Mouse (Mus musculus): ENCODE results near the gene Kat5.
A peak's percentile ranks its signal among the peaks of the same experiment; 100 is the strongest.

Kat5 gene

DNA sequence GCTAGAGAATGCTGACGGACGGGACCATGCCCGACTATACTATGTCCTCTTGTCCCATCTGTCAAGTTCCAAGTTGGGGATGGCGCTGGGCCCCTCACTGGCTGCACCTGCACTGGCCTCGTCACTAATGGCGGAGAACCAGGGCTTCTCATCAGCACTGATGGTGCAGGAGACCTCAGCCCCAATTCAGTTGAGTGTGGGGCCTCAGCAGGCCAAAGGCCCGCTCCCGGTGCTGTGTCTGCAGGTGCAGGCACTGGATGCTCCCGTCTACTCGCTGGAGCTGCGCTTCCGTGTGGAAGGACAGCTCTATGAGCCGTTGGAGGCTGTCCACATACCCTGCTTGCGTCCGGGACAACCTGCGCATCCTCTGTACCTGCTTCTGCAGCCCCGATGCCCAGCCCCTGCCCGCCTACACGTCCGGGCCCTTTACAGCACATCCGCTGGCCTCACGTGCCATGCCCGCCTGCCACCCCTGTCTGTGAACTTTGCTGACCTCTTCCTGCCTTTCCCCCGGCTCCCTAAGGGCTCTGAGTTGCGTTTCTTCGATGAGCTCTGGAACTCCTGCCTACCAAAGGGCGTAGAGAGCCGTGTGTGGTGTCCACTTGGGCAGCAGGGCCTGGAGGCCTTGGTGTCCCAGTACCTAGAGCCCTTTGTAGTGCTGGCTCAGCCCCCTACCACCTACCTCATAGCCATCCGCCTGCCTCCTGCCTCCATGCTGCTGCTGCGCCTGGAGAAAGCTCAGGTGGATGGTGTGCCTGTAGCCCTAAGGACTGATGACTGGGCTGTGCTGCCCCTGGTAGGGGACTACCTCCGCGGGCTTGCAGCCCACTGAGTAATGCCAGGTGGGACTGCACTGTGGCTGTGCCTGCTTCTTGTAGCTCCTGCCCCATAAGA lies 39.4 kb downstream of the Kat5 start:
- no peak for DNase-seq (ENCODE audit: low spot score)

GRCm38 (mm10) chr19:5569521-5569920 lies 40.5 kb downstream of the Kat5 start:
- no peak for DNase-seq (ENCODE audit: low spot score)

DNA sequence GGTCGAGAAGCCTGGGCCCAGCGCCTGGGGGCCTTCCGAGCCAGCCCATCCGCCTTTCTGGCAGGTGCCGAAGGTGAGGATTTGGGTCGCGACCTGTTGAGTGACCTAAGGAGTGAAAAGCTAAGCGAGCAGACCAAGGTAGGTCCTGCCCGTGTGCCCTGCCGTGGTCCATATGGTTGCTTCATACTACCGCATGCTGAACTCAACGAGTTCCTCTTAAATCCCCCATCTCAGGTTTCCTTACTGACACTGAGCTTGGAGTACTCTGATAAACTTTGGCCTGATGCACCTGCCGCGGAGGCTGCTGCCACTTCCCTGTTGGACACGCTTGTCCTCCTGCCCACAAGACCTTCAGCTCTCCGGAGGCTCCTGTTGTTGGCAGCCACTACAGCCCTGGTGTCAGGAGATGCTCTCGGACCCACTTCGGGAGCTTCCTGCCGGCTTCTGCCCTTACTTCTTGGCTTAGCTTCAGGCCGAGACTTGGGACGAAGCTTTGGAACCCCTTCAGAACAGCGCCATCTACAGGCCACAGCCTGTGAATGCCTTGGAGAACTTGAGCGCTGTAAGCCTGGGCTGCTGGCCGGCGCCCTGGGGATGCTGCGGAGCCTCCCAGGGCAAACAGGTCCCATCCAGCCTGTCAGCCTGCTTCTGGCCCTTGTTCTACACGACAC lies 41.4 kb downstream of the Kat5 start:
- DNase-seq (ENCODE audit: low spot score), result peak; percentile 96

DNA sequence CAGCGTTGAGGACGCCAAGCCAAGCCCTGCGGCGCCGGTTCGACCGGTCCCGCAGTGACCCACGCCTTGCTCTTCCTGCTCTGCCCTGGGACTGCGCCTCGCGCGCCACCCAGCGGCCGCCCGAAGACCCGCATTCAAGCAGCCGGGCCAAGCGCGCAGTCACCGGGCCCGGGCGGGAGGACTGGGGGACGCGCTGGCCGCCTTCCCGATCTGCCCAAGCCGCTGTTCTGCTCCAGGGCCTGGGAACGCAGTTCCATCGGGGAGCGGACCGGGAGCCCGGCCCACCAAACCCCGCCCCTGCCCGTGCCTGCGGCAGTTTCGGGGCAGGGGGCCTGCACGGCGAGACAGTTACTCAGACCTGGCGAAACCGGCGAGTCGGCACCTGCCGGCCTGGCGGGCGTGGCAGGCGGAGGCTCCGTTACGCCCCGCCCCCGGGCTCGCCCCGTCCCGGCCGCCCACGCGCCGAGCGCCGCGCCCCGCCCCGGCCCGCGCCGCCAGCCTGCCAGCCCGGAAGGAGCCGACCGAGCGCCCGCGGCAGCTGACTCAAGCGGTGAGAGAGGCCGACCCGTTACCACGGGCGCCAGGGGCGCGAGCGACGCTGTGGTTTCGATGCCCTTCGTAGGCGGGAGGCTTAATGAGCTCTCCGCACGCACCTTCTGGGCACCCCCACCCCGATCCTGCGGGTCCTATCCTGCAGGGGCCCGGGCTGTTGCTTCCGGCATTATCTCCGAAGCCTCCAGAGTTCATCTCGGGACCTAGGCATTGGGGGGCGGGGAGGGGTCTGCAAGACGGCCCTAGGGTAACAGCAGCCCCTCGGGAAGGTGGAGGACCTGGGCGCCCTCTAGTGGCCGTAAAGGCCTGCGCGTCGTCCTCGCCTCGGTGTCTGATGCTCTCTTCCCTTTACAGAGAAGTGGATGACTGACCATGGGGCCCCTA lies 42.2 kb downstream of the Kat5 start, which contains the start of gene Ap5b1:
Ap5b1 (plus strand) TSS at position 492 of the 936 bp plus-strand sequence.
- peak; percentile 94 for DNase-seq (ENCODE audit: low spot score)

DNA sequence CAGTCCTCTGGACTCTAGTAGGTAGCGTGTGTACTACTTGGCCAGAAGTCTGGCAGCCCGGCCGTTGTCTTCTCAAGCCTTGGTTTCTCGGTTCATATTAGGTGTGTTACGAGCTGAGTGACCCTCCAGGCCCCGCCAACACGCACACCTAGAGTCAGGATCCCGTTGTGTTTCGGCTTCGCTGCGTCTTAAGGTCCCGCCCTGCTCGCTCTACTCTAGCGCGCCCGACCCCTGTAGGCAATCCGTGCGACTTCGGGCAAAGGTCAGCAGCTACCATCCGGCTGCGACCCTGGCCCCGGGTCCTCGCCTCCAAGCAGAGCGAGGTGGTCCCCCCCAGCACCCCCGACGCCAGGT lies 42.9 kb downstream of the Kat5 start:
- DNase-seq (ENCODE audit: low spot score), result no peak

GRCm38 (mm10) chr19:5566316-5566715 lies 43.7 kb downstream of the Kat5 start:
- DNase-seq (ENCODE audit: low spot score), result no peak

DNA sequence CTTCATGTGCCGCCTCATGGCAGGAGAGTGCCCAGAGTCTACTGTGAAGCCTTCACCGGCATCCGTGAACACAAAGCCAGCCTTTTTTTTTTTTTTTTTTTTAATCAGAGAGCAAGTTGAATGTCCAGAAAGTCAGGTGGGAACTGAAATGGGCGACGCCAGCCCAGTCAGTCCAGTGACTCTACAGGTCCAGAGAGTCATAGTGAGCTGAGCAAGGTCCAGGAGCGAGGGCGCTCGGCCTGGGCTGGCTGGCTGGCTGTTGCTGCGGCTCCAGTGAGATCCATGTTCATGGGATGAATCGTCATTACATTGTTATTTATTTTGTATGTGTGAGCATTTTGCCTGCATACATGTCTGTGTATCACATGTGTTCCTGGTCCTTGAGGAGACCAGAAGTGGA lies 47.3 kb downstream of the Kat5 start:
- DNase-seq (ENCODE audit: low spot score), result no peak

GRCm38 (mm10) chr19:5561886-5562285 lies 48.2 kb downstream of the Kat5 start:
- peak; percentile 5 for DNase-seq (ENCODE audit: low spot score)

DNA sequence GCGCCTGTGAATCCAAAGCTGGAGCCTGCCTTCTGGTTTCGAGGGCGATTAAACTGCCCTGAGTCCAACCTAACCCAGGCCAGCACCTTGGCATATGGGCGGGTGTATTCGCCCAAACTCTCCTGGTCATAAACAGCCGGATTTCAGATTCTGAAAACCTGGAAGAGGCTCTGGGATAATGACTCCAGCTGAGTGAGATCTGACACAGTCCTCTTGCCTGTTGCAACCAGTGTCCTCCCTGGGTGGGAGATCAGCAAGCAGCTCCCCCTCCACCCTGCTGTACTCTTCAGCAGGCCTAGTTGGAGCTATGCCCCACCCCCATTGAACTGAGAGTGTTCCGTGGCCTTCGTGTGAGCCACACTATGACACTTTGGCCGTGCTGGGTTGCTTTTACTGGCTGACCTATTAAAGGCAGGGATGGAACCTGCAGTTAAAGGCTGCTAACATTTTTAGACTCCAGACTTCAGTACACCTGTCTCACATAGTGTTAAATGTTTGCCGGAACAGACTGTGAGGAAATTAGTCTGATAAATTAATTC lies 48.7 kb downstream of the Kat5 start:
- peak; percentile 9 for DNase-seq (ENCODE audit: low spot score)

- DNase-seq (ENCODE audit: low spot score), result no peak
Measured at GRCm38 (mm10) chr19:5560457-5561041, 49.5 kb downstream of the Kat5 start, which contains the start of gene Ovol1. Gene Ovol1 (minus strand): TSS chr19:5560646.

DNA sequence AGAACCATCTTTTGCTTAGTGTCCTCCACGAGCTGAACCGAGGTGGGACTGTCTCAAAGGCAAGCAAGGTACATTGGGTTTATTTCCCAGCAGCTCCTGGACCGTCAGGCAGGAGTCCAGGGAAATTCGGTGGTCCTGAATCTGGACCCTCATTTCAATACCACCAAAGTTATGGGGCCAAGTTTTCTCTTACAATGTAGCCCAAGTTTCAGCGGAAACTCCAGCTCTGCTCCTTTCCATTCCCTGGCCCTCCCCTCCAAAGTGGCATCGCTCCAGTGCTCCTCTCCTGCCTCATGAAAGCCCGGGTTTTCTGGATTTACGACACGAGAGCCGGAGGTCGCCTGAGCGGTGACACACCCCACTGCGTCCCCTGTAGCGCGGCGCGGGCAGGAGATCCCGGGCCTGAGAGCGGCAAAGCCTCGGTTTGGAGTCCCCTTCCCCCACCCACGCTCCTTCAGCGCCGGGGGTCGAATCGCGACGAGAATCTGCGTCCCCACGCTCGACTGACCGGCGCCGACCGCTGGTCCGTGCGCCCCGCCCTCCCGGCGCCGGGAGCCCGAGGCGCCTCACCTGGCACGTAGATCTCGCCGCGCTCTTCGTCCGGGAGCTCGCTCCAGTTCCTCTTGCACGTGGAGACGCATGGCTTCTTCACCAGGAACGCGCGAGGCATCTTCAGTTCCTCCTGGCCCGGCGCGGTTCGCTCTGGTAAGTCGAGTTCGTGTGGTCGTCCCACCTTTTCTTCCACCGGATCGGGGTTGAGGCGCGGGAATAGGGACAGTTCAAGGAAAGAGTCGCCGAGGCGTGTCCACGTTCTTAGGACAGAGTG lies 50.2 kb downstream of the Kat5 start:
- DNase-seq (ENCODE audit: low spot score), result peak; percentile 36

- DNase-seq (ENCODE audit: low spot score), result no peak
Measured at GRCm38 (mm10) chr19:5559229-5559628, 50.8 kb downstream of the Kat5 start.

DNA sequence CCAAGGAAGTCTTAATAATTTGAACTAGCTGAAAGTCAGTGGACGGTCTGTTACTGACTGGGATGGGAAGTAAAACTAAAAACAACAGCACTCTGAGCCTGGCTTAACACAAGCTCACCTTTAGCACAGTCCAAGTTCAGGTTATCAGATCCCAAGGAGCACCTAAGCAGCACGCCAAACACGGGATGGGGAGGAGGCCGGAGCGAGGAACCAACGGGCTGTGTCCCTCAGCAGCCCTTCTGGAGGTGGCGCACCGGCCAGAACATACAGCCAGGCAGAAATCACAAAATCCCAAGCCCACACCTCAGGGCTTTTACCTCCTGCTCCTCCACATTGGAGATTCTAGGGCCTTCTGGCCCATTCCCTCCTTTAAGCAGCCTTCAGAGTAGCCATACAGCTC lies 51.3 kb downstream of the Kat5 start:
- DNase-seq (ENCODE audit: low spot score), result no peak

- DNase-seq (ENCODE audit: low spot score), result no peak
Measured at GRCm38 (mm10) chr19:5558169-5558568, 51.9 kb downstream of the Kat5 start.

- DNase-seq (ENCODE audit: low spot score), result no peak
Measured at GRCm38 (mm10) chr19:5554212-5554611, 55.8 kb downstream of the Kat5 start.

- no peak for DNase-seq (ENCODE audit: low spot score)
Measured at GRCm38 (mm10) chr19:5553802-5554201, 56.2 kb downstream of the Kat5 start.
